Mouse (Mus musculus): Measurements from ENCODE around the gene Arpp21.
"Not testable (repeated sequence)": the region's sequence is repeated elsewhere in the genome, so short reads cannot be mapped to it uniquely, and the experiment has no call there.

Arpp21 gene

GRCm38 (mm10) chr9:112100841-112101595 lies 134.7 kb downstream of the Arpp21 start:
- DNase-seq: no peak

DNA sequence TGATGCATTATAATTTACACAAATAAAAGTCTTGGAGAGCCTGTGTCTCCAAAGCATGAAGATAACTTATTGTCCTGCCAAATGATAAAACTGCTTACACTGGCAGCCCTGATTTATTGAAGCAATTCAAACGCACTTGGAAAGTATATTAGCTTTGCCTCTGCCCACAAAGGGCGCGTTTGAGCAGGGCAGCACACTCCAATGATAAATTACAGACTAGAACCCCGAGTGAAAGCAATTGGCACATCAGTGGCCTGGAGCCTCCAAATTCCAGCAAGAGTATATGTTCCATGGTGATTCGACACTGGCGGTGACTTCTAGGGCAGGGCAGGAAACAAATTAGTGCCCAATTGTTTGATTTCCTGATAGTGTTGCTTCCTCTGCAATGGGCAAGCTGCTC lies 137.5 kb downstream of the Arpp21 start:
- DNase-seq: no peak

DNA sequence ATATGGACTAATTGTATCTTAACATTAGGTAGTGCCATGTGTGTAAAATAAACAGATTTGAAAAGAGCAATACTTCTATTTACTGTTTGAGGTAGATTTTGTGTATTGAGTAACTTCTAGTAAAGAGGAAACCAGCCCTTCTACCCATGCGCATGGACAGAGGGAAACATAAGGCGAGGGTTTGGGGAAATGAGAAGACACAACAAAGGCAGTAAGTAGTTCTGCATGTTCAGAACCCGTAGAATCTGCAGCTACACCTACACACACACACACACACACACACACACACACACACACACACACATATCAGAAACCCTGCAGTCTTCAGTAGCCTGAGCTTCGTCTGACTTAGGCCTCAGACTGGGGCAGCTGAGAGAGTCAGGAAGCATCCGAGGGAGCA lies 140.0 kb downstream of the Arpp21 start:
- no peak for DNase-seq

DNA sequence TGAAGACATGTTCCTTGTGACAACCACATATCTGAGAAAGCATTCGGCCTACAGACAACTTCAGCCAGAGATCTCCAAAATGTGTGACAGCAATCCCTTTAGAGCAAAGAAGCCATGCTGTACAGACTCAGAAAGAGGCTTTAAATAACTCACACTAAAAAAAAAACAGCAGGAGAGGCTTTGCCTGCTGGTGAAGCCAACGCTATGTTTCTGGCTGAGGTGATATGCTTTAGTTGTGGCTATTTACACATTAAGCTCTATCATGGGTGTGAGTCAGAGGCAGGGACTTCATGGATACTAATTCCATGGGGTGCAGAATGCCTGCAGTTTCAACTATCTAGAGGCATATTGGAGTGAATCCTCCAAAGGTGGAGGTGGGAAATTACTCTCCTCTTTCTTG lies 140.5 kb downstream of the Arpp21 start:
- no peak for DNase-seq

GRCm38 (mm10) chr9:112078903-112079302 lies 156.8 kb downstream of the Arpp21 start:
- DNase-seq: no peak

DNA sequence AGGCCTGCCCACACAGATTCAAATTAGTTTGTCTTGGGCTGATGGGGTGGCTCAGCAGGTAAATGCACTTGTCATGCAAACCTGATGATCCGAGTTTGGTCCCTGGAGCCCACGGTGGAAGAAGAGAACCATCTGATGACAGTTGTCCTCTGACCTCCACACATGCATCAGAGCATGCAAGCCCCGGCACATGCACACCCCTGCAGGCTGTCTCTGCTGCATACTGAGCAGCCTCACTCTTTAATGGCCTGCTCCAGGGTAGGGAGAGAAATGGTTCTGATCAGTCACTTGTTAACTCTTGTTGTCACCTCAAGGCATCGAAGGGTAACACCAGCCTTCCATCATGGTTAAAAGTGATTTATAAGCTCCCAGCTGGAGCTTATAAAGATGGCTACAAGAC lies 157.3 kb downstream of the Arpp21 start:
- DNase-seq: no peak

GRCm38 (mm10) chr9:112075273-112075672 lies 160.5 kb downstream of the Arpp21 start:
- DNase-seq: no peak

- DNase-seq: no peak
Observed at GRCm38 (mm10) chr9:112074872-112075271, 160.9 kb downstream of the Arpp21 start.

GRCm38 (mm10) chr9:112071368-112071767 lies 164.4 kb downstream of the Arpp21 start:
- no peak for DNase-seq

GRCm38 (mm10) chr9:112070961-112071360 lies 164.8 kb downstream of the Arpp21 start:
- no peak for DNase-seq

DNA sequence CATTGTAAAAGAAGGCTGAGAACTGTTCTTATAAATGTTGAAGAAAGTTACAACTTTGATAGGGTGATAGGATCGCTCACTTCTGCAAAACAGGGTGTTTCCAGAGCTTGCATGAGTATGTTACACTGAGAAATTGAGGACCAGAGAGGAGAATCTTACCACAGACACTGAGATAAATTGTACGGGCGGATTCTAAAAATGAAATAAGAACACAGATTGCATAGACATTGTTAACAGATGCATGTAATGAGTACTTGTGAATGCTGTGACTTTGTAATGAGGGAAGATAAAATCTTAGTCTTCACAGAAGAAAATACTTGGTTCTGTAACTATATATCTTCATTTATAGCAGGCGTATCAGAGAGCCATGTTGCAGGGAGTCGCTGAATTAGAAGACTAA lies 167.5 kb downstream of the Arpp21 start:
- DNase-seq: no peak

GRCm38 (mm10) chr9:112060696-112061425 lies 174.9 kb downstream of the Arpp21 start:
- DNase-seq: no peak

DNA sequence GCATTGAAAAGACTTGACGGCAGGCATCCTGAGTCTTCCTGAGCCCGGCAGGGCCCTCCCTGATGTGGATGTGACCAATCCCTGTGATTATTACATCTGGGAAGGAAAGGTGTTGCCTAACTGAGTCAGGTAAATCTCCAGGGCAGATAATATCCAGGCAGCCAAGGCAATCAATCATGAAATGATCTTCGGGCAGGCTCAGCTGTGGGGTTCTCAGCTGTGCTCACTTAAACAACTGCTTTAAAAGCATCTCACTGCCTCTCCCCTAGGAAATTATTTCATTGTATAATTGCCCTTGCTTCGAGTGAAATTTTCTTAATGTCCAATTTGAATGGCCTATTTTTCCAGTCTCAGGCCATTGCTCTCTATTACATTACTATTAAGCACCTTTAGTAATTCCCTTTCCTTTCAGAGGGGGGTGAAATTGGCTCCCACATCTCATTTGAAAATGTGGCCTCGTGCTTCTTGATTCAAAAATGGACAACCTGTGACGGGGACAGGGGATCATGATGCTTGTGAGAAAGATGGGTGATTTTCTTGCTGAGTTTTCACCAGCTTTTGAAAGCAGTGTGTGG lies 180.8 kb downstream of the Arpp21 start:
- DNase-seq: no peak

GRCm38 (mm10) chr9:112047903-112048467 lies 187.8 kb downstream of the Arpp21 start:
- DNase-seq: no peak

GRCm38 (mm10) chr9:112040566-112040965 lies 195.2 kb downstream of the Arpp21 start:
- DNase-seq: no peak

GRCm38 (mm10) chr9:112037732-112038131 lies 198.0 kb downstream of the Arpp21 start:
- no peak for DNase-seq

DNA sequence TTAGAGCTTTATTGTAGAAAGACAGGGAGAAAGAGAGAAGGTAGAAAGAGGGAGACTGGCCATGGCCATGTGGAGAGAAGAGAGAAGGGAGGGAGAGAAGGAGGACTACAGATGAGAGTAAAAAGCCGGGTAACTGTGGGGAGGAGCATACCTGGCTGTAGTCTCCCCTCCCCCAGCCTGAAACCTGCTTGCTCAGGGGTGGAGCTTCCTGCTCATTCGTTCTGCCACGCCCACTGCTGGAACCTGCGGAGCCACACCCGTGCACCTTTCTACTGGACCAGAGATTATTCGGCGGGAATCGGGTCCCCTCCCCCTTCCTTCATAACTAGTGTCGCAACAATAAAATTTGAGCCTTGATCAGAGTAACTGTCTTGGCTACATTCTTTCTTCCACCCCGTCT lies 201.9 kb downstream of the Arpp21 start:
- DNase-seq: not testable (repeated sequence)

DNA sequence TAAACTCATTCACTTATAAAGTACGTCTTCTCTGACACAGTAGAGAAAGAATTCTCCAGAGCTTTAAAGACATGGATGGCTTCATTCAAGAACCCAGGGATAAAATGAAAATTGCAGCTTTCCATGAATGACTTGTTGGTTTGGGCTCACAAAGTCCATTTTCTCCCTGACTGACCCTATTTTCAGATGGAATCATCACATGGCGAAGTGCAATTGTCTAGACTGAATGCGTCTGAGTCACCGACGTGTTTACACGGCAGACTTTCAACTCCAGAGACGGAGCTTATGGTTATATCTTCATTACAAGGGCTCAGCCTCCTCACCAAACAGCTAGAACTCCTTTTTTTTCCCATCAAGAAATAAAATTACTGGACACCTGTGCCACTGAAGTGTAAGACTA lies 203.6 kb downstream of the Arpp21 start:
- no peak for DNase-seq

GRCm38 (mm10) chr9:112023562-112024015 lies 212.1 kb downstream of the Arpp21 start:
- no peak for DNase-seq

GRCm38 (mm10) chr9:112023111-112023510 lies 212.6 kb downstream of the Arpp21 start:
- no peak for DNase-seq
